Mouse (Mus musculus): ENCODE data around the gene Tmem223. TPM values are rescaled to one million over a fixed set of nuclear protein-coding genes. Genes with fewer than 3 reads are reported as not detected.

Gene Tmem223
- total RNA-seq, 2 experiments from 2014 or later, result 79.6 to 84.2 TPM

DNA sequence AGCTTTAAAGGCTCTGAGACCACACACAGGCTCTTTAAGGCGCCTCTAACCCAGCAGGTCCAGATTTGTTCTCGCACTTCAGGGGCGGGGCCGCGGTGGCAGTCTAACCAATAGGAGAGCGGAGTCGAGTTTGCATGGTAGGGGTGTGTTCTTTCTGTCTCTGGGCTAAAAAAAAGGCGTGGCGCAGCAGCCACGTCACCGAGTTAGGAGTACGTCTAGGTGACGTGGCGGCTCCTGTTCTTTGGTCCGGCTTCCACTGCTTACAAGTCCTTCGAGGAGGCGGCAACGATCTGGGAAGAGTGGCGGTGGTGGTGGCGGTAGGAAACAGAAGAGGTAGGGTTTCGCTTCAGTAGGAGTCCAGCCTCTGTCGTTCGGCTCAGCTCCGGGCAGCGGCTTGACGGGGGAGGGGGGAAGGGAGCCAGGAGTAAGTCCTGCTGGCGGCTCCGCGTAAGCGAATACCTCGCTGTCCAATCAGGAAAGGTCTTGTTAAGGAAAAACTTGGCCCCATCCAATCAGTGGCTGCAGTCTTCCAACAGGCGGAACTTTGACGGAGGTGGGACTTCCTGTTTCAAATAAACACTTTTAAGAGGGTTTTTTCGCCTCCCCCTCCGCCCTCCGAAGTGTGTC is 29.4 kb upstream of the Tmem223 start, which contains the start of gene Stx5a:
Stx5a (plus strand) TSS at position 171 of the 627 bp plus-strand sequence.
- peak; percentile 94 to 96 for DNase-seq
- intact Hi-C loops (cut with DNase I), result no loop called here

DNA sequence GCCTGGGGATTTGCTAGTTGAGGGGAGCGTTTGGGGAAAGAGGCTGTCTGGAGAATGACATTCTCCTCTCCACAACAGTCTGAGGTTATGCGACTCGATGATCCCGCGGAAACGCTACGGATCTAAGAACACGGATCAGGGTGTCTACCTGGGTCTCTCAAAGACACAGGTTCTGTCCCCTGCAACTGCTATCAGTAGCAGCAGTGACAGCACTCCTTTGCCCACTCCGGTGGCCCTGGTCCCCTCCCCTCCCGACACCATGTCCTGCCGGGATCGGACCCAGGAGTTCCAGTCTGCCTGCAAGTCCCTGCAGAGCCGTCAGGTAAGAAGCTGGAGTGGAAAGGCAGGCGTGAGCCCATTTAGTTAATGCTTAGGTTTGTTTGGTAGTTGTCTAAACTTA is 28.6 kb upstream of the Tmem223 start:
- DNase-seq, result no peak
- intact Hi-C loops (cut with DNase I), result no loop called here

DNA sequence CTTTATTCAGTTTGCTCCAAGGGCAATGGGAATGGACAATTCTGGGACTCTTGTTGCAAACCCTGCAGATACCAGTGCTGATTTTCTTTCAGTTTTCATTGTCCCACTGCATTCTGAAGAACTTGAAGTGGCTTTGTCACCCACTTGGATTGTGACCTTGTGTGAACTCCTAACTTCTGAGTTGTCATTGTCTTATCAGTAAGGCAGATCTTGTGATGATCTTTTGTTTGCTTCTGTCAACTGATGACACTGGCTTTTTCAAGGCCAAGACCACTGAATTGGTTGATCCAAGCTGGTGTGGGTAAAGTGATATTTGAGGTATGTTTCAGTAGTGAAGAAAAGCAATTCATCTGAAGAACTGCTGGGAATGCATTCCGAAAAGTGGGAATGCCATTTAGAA is 25.4 kb upstream of the Tmem223 start:
- DNase-seq, result no peak
- intact Hi-C loops (cut with DNase I), result no loop called here

DNA sequence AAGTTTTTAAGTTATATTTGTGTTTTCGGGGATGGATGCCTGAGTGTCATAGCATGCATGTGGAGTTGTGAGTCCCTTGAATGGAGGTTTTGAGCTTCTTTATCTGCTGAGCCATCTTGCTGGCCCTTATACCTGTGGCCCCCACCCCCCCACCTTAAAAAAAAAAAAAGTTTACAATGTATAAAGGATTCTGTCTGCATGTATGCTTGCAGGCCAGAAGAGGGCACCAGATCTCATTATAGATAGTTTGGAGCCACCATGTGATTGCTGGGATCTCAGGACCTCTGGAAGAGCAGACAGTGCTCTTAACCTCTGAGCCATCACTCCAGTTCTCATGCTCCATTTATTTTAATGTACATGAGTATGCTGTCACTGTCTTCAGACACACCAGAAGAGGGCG is 23.4 kb upstream of the Tmem223 start:
- intact Hi-C loops (cut with DNase I), result no loop called here

DNA sequence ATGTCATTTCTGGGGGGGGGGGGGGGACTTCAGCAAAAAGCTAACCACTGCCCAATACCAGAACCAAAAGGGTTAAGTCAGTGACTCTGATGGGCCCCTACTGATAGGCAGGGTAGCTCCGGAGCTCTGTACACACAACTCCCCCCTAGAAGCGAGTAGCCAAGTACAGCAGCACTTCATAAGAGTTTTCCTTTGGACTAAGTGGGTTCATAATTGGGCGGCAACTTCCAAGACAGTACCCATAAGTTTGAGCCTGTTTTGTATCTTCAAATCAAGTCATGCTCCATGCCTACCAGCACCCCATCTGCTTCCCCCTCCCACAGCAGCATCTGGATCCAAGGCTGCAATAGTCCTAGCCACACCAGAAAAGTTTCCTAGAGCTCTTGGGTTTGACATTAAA is 15.1 kb upstream of the Tmem223 start:
- intact Hi-C loops (cut with DNase I), result no loop called here
- no peak for DNase-seq

More for the DNA sequence above, 23.4 kb upstream of the Tmem223 start:
- no peak for DNase-seq

DNA sequence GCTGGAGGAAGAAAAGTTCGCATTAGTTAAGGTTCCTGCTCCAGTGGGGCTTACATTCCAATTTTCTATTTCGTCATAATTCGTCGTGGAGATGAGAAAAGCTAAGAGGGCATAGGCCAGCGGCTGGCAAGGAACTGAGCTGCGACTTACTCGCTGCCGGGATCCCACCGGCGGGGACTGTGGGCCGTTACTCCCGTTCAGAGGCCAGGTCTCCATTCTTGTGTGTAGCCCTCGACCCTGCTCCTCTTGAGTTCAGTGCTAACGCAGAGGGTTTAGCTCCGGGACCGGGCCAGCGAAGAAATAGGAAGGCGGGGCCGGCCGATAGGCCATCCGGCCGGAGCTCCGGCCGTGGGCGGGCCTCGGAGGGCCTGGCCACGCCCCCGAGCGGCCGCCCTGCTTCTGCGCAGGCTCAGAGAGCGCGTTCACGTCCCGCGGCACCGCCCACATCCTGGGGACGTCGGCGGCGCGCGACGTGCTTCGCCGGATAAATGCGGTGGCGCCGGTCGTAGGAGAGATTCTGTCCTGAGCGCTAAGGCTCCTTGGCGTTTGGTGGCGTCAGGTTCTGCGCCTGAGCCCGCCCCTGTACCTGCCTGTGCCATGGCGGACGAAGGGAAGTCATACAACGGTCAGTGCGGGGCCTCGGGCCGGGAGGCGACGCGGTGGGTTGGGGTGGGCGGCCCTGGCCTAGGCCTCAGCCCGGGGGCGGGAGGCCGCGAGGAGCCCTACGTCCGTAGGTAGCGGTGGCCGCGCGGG is 14.0 kb upstream of the Tmem223 start, which contains the start of gene Nxf1:
Nxf1 (plus strand) TSS at position 439 of the 753 bp plus-strand sequence.
- intact Hi-C loops (cut with DNase I), result no loop called here
- DNase-seq, result peak; percentile 85 to 91

DNA sequence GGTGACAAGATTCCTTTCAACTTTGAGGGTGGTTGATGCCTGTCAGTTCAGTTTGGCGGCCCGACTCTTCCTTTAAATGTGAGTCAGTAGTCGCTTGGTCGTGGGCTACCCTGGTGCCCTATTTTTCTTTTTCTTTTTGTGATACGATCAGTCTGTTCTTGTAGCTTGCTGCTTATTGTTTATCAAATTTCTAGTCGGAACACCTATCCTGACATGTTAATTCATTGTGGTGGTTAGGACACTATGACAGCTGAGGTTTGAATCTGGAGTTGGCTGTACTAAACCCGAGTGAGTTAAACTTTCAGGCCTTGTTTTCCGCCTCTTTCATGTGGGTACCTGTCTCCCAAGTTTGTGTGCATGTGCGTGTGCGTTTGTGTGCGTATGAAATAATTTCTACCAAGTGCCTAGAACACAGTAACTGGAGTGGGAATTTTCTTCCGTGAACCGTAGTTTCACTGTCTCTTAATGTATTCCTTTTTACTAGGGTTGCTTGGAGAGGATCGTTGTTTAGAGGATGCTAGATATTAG is 13.3 kb upstream of the Tmem223 start:
- intact Hi-C loops (cut with DNase I), result no loop called here
- no peak for DNase-seq

DNA sequence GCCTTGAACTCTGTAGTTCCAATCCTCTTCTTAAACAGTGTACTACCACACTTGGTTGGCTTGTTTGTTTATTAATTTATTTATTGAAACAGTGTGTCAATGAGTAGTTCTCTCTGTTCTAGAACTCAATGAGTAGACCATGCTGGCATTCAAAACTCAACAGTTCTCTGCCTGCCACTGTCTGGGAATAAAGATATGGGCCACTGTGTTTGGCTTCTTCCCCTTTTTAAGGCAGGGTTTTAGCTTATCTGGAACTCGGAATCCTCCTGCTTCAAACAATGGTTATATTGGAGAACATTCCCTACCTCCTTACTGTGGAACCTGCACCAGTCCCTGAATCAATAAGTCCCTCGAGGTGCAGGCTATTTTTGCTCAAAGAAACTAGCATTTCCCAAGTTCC is 11.9 kb upstream of the Tmem223 start:
- intact Hi-C loops (cut with DNase I), result no loop called here

DNA sequence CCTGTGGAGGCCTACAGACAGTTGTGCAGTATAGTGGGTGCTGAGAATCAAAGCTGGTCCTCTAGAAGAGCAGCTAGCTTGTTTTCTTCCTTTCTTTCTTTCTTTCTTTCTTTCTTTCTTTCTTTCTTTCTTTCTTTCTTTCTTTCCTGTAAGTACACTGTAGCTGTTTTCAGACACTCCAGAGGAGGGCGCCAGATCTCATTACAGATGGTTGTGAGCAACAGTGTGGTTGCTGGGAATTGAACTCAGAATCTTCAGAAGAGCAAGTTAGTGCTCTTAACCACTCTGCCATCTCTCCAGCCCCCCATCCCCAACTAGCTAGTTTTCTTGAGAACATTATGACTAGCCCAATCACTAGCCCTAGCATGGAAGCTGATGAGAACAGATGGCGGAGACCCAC is 10.0 kb upstream of the Tmem223 start:
- intact Hi-C loops (cut with DNase I), result no loop called here
- no peak for DNase-seq

More for the DNA sequence above, 11.9 kb upstream of the Tmem223 start:
- DNase-seq, result no peak

DNA sequence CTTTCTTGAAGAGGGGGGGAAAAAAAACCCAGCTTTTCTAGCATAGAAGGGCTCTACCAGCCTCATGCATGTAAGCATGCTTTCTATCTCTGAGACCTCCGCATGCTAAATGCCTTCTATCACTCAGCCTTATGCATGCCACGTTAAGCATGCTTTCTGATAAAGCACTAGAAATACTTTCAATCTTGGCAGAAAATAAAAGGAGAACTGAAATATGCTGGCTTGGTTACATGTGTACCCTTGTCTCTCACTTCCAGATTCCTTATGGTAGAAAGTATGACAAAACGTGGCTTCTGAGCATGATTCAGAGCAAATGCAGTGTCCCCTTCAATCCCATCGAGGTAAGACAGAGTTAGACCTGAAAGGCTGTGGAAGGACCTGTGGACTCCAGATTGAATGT is 7.5 kb upstream of the Tmem223 start:
- DNase-seq, result no peak
- intact Hi-C loops (cut with DNase I), result no loop called here

DNA sequence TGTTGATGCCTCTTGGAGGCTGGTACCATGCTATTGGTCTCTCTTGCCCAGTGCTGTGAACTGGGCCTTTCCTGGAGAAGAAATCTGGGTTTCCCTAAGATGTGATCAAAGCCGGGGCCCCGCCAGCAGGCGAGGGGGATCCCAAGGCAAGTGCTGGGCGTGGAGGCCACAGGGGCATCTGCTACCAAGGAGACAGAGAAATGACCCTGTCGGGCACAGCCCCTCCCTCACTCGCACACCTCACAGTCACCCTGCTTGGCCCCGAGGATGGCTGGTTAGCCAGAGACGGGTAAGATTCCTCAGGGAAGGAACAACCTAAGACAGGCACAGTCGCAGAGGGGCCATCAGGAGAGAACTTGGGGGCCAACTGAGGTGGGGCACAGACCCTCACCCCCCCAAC is 5.2 kb upstream of the Tmem223 start:
- no peak for DNase-seq

DNA sequence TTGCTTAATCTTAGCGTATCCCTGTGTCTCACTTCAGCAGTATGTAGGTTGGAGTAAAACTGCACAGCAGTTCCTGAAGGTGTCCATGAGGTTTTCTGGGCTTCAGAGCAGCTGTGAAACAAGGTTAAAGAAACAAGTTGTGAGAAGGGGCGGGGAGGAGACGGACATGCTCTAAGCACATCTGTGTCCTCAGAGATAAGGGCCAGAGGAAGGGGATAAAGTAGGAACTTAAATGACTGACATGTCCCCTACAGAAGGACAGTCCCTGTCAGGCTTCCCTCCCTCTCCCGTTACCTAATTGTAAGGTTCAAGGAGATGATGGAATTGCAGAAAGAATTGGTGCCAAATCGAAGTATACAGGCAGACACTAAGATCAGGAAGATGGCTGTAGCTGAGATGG is 2.2 kb downstream of the Tmem223 start:
- no peak for DNase-seq
- intact Hi-C loops (cut with DNase I), result no loop called here

More for the DNA sequence above, 5.2 kb upstream of the Tmem223 start:
- intact Hi-C loops (cut with DNase I), result no loop called here

DNA sequence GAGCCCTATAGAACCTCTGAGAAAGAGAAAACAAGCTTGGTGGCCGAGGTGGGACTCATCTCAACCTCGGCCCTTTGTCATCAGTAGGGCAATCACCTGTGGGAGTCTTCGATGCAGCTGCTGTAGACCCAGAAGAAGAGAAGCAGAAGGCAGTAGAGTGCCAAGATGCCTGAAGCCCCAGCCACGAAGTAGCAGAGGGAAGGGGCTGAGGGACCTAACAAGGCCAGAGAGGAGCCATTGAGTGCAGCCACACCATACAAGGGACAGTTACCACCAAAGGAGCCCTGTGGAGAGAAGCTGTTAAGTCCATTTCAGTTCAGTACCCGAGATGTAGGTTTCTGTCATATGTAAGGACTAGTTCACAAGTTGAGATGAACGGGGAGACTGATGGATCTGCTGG is 2.6 kb downstream of the Tmem223 start:
- intact Hi-C loops (cut with DNase I), result no loop called here
- DNase-seq, result no peak

DNA sequence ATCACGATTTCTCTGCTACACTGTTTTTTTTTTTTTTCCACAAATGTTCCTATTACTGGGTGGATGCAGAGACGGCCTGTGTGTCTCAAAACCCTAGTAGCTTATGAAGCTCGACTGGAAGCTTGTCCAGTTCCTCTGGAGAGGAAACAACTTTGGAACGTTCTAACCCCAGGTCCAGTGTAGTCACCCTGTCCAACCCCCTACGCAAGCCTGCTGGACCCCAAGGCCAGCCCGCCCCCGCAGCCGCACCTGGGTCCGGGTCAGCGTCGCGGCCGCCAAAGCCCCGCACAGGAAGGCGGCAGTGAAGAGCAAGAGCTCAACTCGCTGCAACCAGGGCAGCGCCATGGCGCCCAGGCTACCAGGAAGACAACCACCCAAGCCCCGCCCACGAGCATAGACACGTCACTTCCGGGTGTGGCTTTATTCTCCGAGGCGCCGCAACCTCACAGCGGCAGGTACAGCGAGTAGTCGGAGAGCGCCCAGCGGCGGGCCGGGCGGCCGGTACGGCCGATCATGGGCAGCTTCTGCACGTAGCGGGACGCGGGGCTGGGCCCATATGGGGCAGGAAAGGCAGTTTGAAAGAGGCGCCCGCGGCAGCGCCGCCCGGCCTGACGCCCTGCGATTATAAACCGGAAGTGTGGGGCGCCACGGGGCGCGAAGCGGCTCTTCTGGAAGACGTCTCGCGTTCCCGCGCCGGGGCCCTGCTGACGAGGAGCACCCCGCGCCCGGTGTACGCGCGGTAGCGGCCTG is 3.5 kb downstream of the Tmem223 start, which contains the start of gene Tmem179b:
Tmem179b (minus strand) TSS at position 382 of the 750 bp plus-strand sequence.
- DNase-seq, result peak; percentile 93 to 96
- intact Hi-C loops (cut with DNase I), result no loop called here

DNA sequence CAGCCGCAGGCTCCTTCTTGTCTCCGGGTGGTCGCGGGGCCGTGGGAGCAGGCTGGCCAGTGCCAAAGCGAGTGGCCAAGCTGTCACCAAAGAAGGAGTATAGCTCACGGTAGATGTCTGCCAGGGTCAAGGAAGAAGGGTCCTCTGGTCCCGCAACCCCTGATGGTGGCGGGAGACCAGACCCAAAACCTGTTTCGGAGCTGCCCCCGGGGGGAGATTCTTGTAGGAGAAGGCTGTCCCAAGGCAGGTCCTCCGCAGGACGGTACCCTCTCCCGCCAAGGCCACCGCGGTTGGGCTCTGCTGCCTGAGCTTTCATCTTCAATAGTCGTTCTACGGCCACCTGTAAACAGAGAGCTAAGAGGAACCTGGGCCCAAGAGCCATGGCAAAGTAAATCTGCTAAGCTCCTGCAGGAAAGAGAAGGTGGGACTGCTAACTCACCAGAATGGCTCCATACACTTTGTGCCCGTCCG is 4.2 kb downstream of the Tmem223 start:
- intact Hi-C loops (cut with DNase I), result no loop called here
- no peak for DNase-seq

DNA sequence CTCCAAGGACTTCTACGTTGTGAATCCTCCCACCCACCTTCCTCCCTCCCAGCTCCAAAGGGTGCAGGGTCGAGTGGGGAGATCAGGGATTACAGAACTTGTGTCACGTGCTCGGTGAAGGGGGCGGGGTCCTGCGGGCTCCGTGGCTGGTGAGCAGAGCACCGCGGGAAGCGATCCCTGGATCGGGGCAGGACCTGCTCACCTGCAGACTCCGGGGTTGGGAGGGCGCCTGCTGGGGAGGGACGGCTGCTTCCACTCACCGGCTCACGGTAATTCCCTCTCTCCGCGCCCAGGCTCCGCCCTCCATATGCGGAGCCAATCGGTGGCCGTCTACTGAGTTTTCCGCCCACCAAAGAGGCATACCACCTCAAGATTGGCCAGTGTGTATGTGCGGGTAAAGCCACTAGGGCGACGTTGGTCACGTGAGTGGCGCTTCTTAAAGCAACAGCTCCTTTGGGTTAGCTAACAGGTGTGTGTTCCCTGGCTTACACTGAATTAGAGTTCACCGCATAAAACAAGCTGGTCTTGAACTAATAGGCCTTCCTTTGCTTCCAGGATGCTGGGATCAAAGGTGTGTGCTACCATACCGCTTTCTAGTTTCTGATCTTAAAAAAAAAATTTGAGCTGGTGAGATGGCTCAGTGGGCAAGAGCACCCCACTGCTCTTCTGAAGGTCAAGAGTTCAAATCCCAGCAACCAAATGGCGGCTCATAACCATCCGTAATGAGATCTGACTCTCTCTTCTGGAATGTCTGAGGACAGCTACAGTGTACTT is 15.4 kb downstream of the Tmem223 start, which contains the start of gene Taf6l:
Taf6l (minus strand) TSS at position 410 of the 774 bp plus-strand sequence.
- intact Hi-C loops (cut with DNase I), result no loop called here
- peak; percentile 83 to 88 for DNase-seq

DNA sequence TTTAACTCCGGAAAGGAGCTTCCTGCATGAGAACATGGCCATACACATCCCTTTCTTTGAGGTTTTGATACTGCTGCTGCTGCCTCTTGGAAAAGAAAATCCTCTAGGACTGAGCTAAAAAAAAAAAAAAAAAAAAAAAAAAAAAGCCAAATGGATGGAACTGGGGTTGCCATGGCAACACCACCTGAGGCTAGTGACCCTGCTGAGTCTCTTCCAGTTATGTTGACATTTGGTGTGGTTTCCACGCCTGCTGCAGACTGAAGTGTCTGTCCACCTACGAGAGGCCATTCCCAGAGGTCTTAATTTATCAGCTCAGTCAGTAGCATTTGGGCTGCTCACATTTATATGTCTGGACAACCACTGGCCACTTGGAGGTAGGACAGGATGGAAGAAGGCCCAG is 17.7 kb downstream of the Tmem223 start:
- intact Hi-C loops (cut with DNase I), result no loop called here
- no peak for DNase-seq

DNA sequence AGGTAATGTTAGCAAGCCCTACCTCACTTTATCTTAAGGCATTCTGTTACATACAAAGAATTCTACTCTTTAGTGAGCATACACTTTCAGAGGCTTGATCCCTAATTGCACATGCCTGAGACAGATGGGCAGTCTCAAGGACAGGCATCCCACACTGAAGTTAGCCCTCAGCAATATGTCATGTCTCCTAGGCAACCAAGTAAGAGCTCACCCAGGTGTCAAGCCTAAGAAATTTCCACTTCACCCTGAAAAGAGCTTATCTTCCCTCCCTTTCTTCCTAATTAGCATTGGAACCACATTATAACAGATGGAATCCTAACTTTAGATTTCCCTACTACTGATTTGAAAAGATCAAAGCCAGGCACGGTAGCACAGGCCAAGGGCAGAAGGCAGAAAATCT is 18.4 kb downstream of the Tmem223 start:
- intact Hi-C loops (cut with DNase I), result no loop called here
- DNase-seq, result no peak

DNA sequence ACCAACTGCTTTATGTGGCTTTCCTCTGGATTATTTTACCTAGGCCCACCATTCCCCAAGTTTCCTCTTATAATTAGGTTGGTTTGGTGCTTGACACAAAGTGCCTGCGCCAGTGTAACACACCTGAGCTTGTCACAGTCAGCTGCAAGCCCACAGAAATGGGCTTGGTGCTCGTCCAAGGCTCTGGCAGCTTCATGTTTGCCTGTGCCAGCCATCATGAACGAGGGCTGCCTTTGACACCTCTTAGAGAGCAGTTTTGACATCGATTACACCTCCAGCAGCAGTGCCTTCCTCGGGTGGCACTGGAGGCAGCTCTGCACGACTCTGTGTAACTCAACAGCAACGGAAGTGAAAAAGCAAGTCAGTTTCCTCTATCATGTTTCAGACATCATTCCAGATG is 19.4 kb downstream of the Tmem223 start:
- no peak for DNase-seq

More for the DNA sequence above, 19.4 kb downstream of the Tmem223 start:
- intact Hi-C loops (cut with DNase I), result no loop called here

Measured in gastrocnemius, postnatal 36 days (tissue).